Mouse (Mus musculus) cerebellum, adult 18-20 months (tissue): ENCODE data around the gene 4833423E24Rik.

ENCODE experiments used
- DNase-seq, 2 experiments: peaks; one replicate each; pipeline ENCODE4 v3.0.0; 2021

The 4833423E24Rik gene

DNA sequence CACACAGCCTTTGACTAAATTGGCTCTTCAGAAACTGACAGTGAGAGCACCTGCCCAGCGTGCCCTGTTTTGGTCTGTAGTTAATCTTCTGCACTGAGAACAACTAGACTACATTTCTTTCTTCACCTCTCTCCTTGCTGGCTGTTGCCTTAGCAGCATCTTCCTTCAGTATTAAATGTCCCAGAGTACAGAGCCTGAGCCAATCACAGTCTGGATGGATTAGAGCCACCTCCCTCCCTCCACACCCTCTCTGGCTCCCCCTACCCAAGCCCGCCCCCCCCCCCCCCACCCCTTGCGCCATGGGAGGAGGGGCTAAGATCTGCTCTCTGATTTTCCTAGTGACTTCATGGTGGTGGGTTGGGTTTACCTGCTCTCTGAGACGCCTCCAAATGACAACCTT is at the start of gene 4833423E24Rik:
4833423E24Rik (minus strand) TSS at position 146 of the 400 bp plus-strand sequence.
- no peak for DNase-seq

DNA sequence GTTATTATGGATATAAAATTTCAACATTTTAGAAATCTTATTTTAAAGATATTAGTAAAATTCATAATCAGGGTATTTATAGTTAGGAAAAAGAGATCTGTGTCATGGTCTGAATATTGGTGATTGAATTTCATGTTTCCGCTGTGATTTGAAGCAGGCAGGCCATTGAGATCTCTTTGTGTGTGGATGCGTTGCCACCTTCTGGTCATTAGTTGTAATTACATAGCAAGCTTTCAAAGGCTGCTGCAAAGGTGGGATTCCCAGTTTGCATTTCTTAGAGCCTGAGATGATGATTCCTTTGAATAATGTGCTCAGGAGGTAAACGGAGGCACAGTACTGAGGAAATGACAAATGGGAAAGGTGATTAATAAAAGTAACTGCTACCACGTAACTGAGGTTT is 42.4 kb upstream of the 4833423E24Rik start:
- peak; percentile 5 to 10 for DNase-seq

DNA sequence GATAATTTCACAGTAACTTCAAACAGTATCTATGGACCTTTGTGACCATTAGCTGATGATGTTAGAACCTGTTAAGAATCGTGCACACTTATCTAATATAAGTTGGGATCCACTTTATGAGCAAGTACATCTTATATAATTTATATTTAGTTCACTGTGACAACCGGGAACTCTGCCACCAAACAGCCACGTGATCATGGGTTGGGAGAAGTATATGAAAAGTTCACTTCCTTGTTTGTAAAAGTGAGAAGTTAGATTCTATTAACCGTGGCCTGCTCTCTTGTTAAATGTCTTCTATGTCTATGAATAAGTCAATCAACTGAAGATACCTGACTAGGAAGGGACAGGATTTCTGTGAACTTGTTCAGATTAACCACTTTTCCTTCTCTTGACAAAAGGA is 41.4 kb upstream of the 4833423E24Rik start:
- DNase-seq, result no peak

DNA sequence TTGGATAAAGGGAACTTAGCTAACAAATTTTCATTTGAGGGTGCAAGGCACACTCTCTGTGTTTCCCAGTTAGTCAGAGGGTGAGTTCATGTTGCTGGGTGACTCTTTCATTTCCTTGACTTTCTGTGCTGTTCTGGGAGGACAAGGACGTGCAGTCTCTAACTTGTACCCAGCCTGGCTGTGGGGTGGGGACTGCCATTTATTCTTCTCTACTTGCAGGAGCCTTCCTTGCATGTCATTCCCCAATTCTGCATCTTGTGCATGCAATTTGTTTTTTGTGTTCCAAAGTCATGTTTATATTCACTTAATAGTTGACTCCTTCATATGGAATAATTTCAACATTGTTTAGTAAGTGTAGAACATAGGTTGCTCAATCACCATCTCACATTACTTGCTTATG is 36.0 kb upstream of the 4833423E24Rik start:
- no peak for DNase-seq

DNA sequence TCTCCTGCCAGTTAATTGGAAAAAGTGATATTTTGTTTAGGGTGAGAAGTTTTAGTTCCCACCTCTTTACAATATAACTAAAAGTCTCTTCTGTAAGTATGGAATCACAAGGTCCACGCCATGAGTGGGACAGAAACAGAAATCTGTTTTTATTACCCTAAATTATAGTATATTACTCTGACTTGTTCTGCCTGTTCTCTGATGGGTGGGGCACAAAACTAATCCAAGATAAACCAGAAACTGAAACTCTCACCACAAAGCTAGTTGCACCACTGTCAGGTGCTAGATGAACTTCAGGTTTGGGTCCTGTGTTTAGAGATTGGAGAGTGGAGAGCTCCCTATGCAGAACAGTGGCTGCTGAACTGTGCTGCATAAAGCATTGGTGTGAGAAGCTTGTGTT is 15.1 kb upstream of the 4833423E24Rik start:
- DNase-seq, result no peak

DNA sequence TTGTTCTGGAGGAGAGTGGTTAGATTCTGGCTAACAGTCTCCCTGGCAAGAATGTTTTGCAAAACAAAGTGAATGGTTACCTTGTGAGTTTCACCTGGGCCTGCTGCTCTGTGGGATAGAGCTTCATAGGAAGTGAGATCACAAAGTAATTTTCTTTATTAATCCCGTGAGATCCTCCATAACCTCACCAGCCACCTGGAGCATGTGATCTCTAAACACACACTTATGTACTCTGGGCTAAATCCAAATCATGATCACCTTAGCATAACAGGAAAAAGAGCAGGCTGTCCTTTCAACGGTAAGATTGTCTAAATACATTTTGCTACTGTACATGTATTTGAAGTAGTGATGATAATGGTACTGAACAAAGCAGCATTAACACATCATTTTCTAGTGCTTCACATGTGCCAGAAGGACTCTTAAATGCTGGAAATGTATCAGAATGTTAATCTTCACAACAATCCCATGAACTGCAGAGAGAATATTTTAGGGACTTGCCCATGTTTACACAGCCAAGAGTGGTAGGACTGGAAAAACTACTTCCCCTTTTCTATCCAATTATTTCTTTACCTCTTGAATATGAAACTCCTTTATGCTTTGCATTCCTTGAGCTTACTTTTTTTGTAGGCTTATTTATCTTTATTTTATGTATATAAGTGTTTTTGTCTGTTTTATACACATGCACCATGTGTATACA is 13.4 kb upstream of the 4833423E24Rik start:
- DNase-seq, result no peak

DNA sequence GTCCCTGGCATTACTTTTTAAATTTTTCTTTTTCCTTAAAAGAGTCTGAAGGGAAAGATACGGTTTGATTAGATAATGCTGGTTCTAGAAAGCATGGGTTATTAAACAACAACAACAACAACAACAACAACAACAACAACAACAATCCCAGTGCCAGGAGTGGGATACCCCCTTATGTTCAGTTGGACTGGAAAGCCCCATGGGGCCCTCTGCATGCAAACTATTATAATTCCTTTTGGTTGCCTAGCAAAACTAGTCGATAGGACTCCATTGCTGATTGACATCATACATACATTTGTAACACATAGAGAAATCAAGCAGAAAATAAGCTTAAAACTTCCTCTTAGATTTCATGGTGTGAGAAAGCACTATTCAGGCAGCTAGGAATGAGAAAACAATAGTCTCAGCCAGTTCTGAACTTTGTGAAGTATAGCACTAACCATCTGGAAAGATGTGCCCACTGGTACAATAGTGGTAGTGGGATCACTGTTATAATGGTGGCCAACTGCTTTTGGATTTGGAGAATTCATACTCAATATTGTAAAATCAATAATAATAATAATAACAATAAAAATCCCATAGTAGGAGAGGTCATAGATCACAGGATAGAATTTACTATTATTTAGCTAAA is 4.2 kb upstream of the 4833423E24Rik start:
- no peak for DNase-seq

DNA sequence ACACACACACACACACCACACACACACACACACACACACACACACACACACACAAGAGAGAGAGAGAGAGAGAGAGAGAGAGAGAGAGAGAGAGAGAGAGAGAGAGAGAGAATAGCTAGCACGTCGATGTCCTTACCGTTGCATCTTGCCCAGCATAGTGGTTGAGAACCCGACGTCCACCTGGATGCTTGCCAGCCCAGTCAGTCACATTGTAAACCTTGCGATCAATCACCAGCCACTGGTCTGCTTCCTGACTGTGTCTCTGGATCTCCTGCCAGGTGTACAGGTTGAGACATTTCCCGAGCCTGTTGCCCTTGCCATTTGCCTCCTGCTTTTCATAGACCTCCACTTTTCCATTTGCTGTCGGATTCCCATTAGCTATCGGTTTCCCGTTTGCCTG is 532 bp downstream of the 4833423E24Rik start:
- DNase-seq, result no peak

DNA sequence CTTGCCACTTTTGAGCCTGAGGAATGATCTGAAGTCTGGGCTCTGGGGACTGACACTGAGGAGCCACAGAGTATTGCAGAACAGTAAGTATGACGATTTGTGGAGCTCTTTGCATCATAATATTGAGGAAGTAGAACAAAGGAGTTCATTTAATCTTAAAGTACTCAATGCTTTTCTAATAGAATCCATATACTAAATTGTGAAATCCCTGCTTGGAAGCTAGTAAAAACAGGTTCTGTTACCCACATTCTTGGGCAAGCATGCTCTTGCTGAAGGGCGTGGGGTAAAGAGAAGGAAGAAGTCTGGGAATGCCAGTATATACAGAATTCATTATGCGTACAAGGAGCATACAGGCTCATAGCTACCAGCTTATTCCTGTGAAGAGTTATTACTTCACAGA is 8.4 kb downstream of the 4833423E24Rik start:
- DNase-seq, result no peak

DNA sequence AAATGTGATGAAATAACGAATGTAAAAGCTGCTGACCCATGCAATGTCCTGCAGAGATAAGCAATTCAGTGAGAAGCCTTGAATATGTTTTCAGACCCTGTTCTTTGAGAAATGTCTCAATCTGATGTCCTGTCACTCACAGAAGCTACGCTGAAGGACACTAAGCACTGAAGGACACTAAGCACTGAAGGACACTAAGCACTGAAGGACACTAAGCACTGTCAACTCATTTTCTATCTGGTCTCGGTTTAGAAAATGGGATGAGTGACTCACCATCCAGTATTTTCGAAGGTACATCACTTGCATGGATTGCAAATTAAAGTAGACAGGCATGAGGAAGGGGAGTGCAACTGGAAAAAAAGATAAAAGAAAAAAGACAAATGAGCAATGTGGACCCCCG is 28.4 kb downstream of the 4833423E24Rik start:
- DNase-seq, result no peak

DNA sequence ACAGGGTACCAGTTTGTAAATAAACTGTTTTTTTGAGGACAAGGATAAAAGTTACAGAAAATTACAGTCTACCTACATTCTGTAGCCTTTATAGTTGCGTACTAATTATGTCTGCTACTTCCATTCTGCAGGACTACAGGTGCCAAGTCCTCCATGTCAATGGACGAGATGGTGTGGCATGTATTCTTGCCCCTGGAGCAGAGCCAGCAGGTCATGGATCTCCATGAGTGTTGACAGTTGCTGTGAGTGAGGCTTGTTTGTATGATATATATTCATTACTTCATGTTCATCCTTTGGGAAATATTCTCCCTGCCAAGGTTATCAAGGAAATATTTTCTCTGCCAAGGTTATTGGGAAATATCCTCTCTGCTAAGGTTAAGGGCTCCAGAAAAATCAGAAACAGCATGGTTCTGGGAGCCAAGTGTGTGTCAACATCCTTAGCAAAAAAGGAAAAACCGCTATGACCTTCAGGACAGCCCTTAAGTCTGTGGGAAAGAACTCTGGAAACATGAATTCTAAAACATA is 52.0 kb downstream of the 4833423E24Rik start:
- no peak for DNase-seq

DNA sequence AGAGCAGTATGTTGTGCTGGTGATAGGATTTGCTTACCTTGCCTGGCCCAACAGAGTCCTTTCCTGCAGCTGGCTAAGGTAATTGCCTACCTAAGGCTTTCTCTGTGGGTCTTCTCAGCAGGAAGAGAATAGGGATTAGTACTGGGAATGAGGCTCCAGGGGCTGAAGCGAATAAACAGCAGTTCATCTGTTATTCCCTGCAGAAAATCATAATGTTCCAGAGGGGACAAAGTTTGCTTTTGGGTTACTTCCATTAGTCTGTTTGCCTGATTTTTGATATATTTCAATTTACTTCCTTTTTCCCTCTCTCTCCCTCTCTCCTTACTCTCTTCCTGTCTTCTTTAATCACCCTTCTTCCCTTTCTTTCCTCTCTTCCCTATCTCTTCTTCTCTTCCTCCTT is 75.3 kb downstream of the 4833423E24Rik start, which contains the start of gene Olfr995:
Olfr995 (minus strand) TSS at position 101 of the 400 bp plus-strand sequence.
- no peak for DNase-seq

DNA sequence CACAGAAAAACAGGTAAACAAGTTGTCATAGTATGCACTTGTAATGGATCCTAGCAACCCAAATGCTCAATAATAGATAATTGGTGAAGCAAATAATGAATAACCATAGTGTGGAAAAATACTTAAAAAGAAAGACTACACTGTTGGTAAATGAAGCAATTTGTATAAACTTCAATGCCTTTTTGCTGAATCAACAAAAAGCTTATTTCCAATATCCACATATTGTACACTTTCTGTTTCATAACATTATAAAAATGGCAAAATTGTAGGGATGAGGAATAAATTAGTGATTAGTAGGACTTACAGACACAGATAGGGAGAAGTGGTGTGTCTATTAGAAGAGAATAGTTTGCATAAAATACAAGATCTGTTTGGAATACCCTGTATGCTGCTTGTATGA is 76.3 kb downstream of the 4833423E24Rik start:
- DNase-seq, result no peak

DNA sequence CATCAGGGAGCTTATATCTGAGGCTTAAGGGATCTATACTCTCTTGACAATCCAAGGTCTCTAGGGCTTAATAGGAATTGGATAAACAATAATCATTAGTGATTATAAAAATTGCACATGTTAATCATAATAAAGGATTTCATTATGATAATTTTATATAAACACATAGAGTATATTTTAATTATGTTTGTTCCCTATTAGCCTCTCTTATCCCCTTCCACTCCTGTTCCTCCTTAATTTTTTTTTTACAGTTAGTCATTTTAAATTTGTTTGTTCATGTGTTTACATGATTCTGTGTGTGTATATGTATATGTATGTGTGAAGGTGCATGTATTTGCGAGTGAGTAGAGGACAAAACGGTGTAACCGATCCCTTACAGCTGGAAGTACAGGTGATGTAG is 82.5 kb downstream of the 4833423E24Rik start, which contains the start of gene Olfr994:
Olfr994 (minus strand) TSS at position 101 of the 400 bp plus-strand sequence.
- no peak for DNase-seq
